ENCODE assay signal across 7 mouse cellular contexts in the genomic region with DNA sequence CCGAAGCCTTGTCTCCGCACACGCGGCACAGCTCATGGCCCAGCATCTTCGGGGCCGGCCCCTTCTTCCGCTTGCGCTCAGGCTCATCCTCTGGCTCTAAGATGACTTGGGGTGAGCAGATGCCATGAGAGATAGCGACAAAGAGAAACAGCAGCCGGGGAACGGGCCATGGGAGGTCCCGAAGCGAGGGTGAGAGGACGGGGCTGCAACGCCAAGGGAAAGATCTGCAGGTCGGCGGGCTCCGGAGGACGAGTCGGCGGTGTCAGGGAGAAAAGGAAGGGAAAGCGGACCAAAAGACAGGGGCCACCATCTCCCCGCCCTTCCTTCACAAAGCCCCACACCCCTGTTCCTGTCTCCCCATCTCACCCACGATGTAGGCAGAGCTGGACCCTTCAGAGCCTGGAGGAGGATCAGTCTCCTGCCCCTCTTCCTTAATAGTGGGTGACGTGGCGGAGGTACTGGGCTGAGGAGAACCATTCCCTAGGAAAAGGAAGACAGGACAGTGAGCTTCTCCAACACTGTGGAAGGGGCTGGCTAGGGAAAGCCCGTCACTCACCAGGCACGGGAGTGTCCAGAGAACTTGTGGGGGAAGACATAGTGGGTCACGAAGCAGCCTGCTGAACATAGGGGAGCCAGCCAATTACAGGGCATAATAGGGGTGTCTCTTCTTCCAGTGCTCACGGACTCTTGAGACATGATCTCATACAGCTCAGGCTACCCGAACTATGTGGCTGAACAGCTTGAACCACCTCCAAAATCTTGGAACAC. TPM values are rescaled to one million over a fixed set of nuclear protein-coding genes. Genes with fewer than 3 reads are reported as not detected.
DNase-seq lines count a peak whose midpoint lies in the region; ATAC-seq and TF ChIP-seq lines count a peak whose summit lies in the region.

No protein-coding gene starts in this region.

- H3K36me3 ChIP-seq in lung, embryonic 14.5 days (ENCODE audit: insufficient read depth), result peaks cover 28% of the 10 kb centered on the region
- no peaks in the 10 kb centered on the region; the same call in 1 of the 2 replicates for H3K36me3 ChIP-seq in forebrain, embryonic 11.5 days (ENCODE audit: control insufficient read depth, insufficient read depth, low read length)
- peaks cover 21% of the 10 kb centered on the region for H3K36me3 ChIP-seq in limb, embryonic 11.5 days (ENCODE audit: control insufficient read depth, insufficient read depth, low read length)

- H3K27me3 ChIP-seq in lung, embryonic 14.5 days (ENCODE audit: insufficient read depth, low read length), result no peaks in the 10 kb centered on the region
- no peaks in the 10 kb centered on the region for H3K27me3 ChIP-seq in forebrain, embryonic 11.5 days (ENCODE audit: control insufficient read depth, insufficient read depth, low read length)
- H3K27me3 ChIP-seq in limb, embryonic 11.5 days (ENCODE audit: control insufficient read depth, insufficient read depth, low read length), result no peaks in the 10 kb centered on the region

- ATAC-seq in lung, embryonic 14.5 days (ENCODE audit: insufficient read depth), result no peak
- peak; percentile 1; the same call in 1 of the 2 replicates for ATAC-seq in forebrain, embryonic 11.5 days (replicated peaks; ENCODE audit: low FRiP score)
- ATAC-seq in limb, embryonic 11.5 days (ENCODE audit: insufficient number of reproducible peaks, low FRiP score, low TSS enrichment, low read depth), result no peak

- 83% methylated on average over 31 of the region's 31 CpGs for WGBS in lung, embryonic 14.5 days
- WGBS in lung, adult 2 months, result 87% methylated on average over 31 of the region's 31 CpGs
- WGBS in forebrain, embryonic 11.5 days, result 84% methylated on average over 30 of the region's 31 CpGs
- WGBS in limb, embryonic 11.5 days, result 82% methylated on average over 31 of the region's 31 CpGs
- WGBS in olfactory bulb, adult 2 months, result 87% methylated on average over 31 of the region's 31 CpGs

- no peak for TF ChIP-seq POLR2A in lung, adult 2 months (IDR thresholded peaks at IDR 0.05; ENCODE audit: borderline replicate concordance, extremely low read depth, low read depth, low read length)
- no peak for TF ChIP-seq POLR2A in olfactory bulb, adult 2 months (IDR thresholded peaks at IDR 0.05; ENCODE audit: insufficient read depth, low read depth, low read length)

- no peak for DNase-seq in lung, embryonic 14.5 days
- DNase-seq in lung, adult 2 months, result no peak
- peak; percentile 50 for DNase-seq in forebrain, embryonic 11.5 days (ENCODE audit: low spot score)
- no peak for DNase-seq in limb, embryonic 11.5 days (ENCODE audit: low spot score)
- no peak for DNase-seq in thymus, postnatal 0 days (ENCODE audit: low spot score)
- no peak for DNase-seq in yolk sac, embryonic 10.5 days (ENCODE audit: low spot score)

- H3K27ac ChIP-seq in lung, embryonic 14.5 days (ENCODE audit: low read depth), result no peak overlapping the region
- no peak overlapping the region for H3K27ac ChIP-seq in forebrain, embryonic 11.5 days (ENCODE audit: low read depth, low read length)
- H3K27ac ChIP-seq in limb, embryonic 11.5 days (replicated peaks; ENCODE audit: low read depth, low read length), result no peak overlapping the region
- no peak overlapping the region for H3K27ac ChIP-seq in olfactory bulb, adult 2 months (ENCODE audit: insufficient read depth, low read depth, low read length)

- H3K4me1 ChIP-seq in lung, embryonic 14.5 days (ENCODE audit: insufficient read depth), result 0 out of 2 replicates have a peak, but pooled peaks cover 5% of the 10 kb centered on the region
- no peaks in the 10 kb centered on the region; the same call in 1 of the 2 replicates for H3K4me1 ChIP-seq in lung, adult 2 months (ENCODE audit: control insufficient read depth, insufficient read depth, low read length)
- peaks cover 7% of the 10 kb centered on the region for H3K4me1 ChIP-seq in forebrain, embryonic 11.5 days (replicated peaks; ENCODE audit: control insufficient read depth, insufficient read depth, low read length)
- H3K4me1 ChIP-seq in limb, embryonic 11.5 days (ENCODE audit: control insufficient read depth, insufficient read depth, low read length), result peaks cover 8% of the 10 kb centered on the region
- peaks cover 12% of the 10 kb centered on the region for H3K4me1 ChIP-seq in olfactory bulb, adult 2 months (ENCODE audit: control insufficient read depth, insufficient read depth, low read length)

- no peak for TF ChIP-seq CTCF in lung, embryonic 14.5 days (IDR thresholded peaks at IDR 0.05; ENCODE audit: low read depth)
- TF ChIP-seq CTCF in lung, adult 2 months (IDR thresholded peaks at IDR 0.05; ENCODE audit: insufficient read depth, low read length), result no peak
- no peak for TF ChIP-seq CTCF in olfactory bulb, adult 2 months (IDR thresholded peaks at IDR 0.05; ENCODE audit: insufficient read depth, low read depth, low read length)

- H3K9me3 ChIP-seq in lung, embryonic 14.5 days (ENCODE audit: low read depth, low read length), result no peaks in the 10 kb centered on the region
- no peaks in the 10 kb centered on the region for H3K9me3 ChIP-seq in forebrain, embryonic 11.5 days (ENCODE audit: control insufficient read depth, low read length)
- no peaks in the 10 kb centered on the region for H3K9me3 ChIP-seq in limb, embryonic 11.5 days (ENCODE audit: control insufficient read depth, low read length)

- no peak overlapping the region for H3K9ac ChIP-seq in lung, embryonic 14.5 days
- no peak overlapping the region for H3K9ac ChIP-seq in forebrain, embryonic 11.5 days (ENCODE audit: low read length)
- no peak overlapping the region for H3K9ac ChIP-seq in limb, embryonic 11.5 days (ENCODE audit: low read length)

- H3K4me2 ChIP-seq in lung, embryonic 14.5 days, result peak overlapping the region; percentile 72
- peak overlapping the region; percentile 70; the same call in 1 of the 2 replicates for H3K4me2 ChIP-seq in forebrain, embryonic 11.5 days (ENCODE audit: low read depth, low read length, severe bottlenecking)
- H3K4me2 ChIP-seq in limb, embryonic 11.5 days (ENCODE audit: low read depth, severe bottlenecking), result peak overlapping the region; percentile 68; the same call in 1 of the 2 replicates

- peak overlapping the region; percentile 84 for H3K4me3 ChIP-seq in lung, embryonic 14.5 days (ENCODE audit: low read depth, low read length)
- H3K4me3 ChIP-seq in lung, adult 2 months (replicated peaks; ENCODE audit: extremely low read depth, low read depth, low read length), result no peak overlapping the region
- peak overlapping the region; percentile 92 for H3K4me3 ChIP-seq in forebrain, embryonic 11.5 days (ENCODE audit: low read depth, low read length)
- H3K4me3 ChIP-seq in limb, embryonic 11.5 days (ENCODE audit: low read depth, low read length), result peak overlapping the region; percentile 85; the same call in 1 of the 2 replicates
- 0 out of 2 replicates have a peak overlapping the region, but pooled peaks have one; percentile 67 for H3K4me3 ChIP-seq in olfactory bulb, adult 2 months (ENCODE audit: insufficient read depth, low read depth, low read length)

RNA-seq across cellular contexts. Expression of a gene that starts 1.4 kb away (rescaled TPM):
- polyA plus RNA-seq in lung, embryonic 14.5 days (2014; fragmentation: Nextera tagmentation; extraction: Ambion mirVana), result 61.1 and 66.0 TPM in 2 replicates
- 194 and 216 TPM in 2 replicates for polyA plus RNA-seq in lung, adult 2 months (2012; rRNA removed)
- 72.3 and 76.4 TPM in 2 replicates for polyA plus RNA-seq in forebrain, embryonic 11.5 days (2014; fragmentation: Nextera tagmentation; extraction: Ambion mirVana)
- 70.2 and 72.1 TPM in 2 replicates for polyA plus RNA-seq in limb, embryonic 11.5 days (2014; fragmentation: Nextera tagmentation; extraction: Ambion mirVana)
- not detected in 2 replicates for polyA plus RNA-seq in olfactory bulb, adult 2 months (2012; ENCODE audit: insufficient read depth, insufficient read length, low replicate concordance, missing spikeins)
- 96.9 and 101 TPM in 2 replicates for polyA plus RNA-seq in thymus, postnatal 0 days (2015; fragmentation: Nextera tagmentation; extraction: Ambion mirVana)

RNA-seq across cellular contexts. Expression of a gene that starts 3.7 kb away (rescaled TPM):
- 91.6 and 105 TPM in 2 replicates for polyA plus RNA-seq in lung, embryonic 14.5 days (2014; fragmentation: Nextera tagmentation; extraction: Ambion mirVana)
- polyA plus RNA-seq in lung, adult 2 months (2012; rRNA removed), result 34.3 and 38.3 TPM in 2 replicates
- 124 and 133 TPM in 2 replicates for polyA plus RNA-seq in forebrain, embryonic 11.5 days (2014; fragmentation: Nextera tagmentation; extraction: Ambion mirVana)
- polyA plus RNA-seq in limb, embryonic 11.5 days (2014; fragmentation: Nextera tagmentation; extraction: Ambion mirVana), result 82.5 and 84.3 TPM in 2 replicates
- polyA plus RNA-seq in olfactory bulb, adult 2 months (2012; ENCODE audit: insufficient read depth, insufficient read length, low replicate concordance, missing spikeins), result not detected in 2 replicates
- polyA plus RNA-seq in thymus, postnatal 0 days (2015; fragmentation: Nextera tagmentation; extraction: Ambion mirVana), result 104 and 118 TPM in 2 replicates

RNA-seq across cellular contexts. Expression of a gene that starts 19.9 kb away (rescaled TPM):
- 4.7 and 6.8 TPM in 2 replicates for polyA plus RNA-seq in lung, embryonic 14.5 days (2014; fragmentation: Nextera tagmentation; extraction: Ambion mirVana)
- 576 and 610 TPM in 2 replicates for polyA plus RNA-seq in lung, adult 2 months (2012; rRNA removed)
- polyA plus RNA-seq in forebrain, embryonic 11.5 days (2014; fragmentation: Nextera tagmentation; extraction: Ambion mirVana), result 0.68 and 0.92 TPM in 2 replicates
- polyA plus RNA-seq in limb, embryonic 11.5 days (2014; fragmentation: Nextera tagmentation; extraction: Ambion mirVana), result 0.44 and 0.61 TPM in 2 replicates
- polyA plus RNA-seq in olfactory bulb, adult 2 months (2012; ENCODE audit: insufficient read depth, insufficient read length, low replicate concordance, missing spikeins), result not detected in 2 replicates
- polyA plus RNA-seq in thymus, postnatal 0 days (2015; fragmentation: Nextera tagmentation; extraction: Ambion mirVana), result 11.1 and 11.3 TPM in 2 replicates

RNA-seq across cellular contexts. Expression of a gene that starts 20.5 kb away (rescaled TPM):
- polyA plus RNA-seq in lung, embryonic 14.5 days (2014; fragmentation: Nextera tagmentation; extraction: Ambion mirVana), result 0.07 and 0.18 TPM in 2 replicates
- polyA plus RNA-seq in lung, adult 2 months (2012; rRNA removed), result 11.2 and 11.7 TPM in 2 replicates
- 0.13 and 0.23 TPM in 2 replicates for polyA plus RNA-seq in forebrain, embryonic 11.5 days (2014; fragmentation: Nextera tagmentation; extraction: Ambion mirVana)
- 0.07 and 0.11 TPM in 2 replicates for polyA plus RNA-seq in limb, embryonic 11.5 days (2014; fragmentation: Nextera tagmentation; extraction: Ambion mirVana)
- not detected in 2 replicates for polyA plus RNA-seq in olfactory bulb, adult 2 months (2012; ENCODE audit: insufficient read depth, insufficient read length, low replicate concordance, missing spikeins)
- 16.3 and 17.7 TPM in 2 replicates for polyA plus RNA-seq in thymus, postnatal 0 days (2015; fragmentation: Nextera tagmentation; extraction: Ambion mirVana)

RNA-seq across cellular contexts. Expression of a gene that starts 27.9 kb away (rescaled TPM):
- 0.14 and 0.26 TPM in 2 replicates for polyA plus RNA-seq in lung, embryonic 14.5 days (2014; fragmentation: Nextera tagmentation; extraction: Ambion mirVana)
- 1.0 and 10.5 TPM in 2 replicates for polyA plus RNA-seq in lung, adult 2 months (2012; rRNA removed)
- 0.23 TPM in 1 of 2 replicates, not detected in the other for polyA plus RNA-seq in forebrain, embryonic 11.5 days (2014; fragmentation: Nextera tagmentation; extraction: Ambion mirVana)
- polyA plus RNA-seq in limb, embryonic 11.5 days (2014; fragmentation: Nextera tagmentation; extraction: Ambion mirVana), result 0.09 and 0.20 TPM in 2 replicates
- polyA plus RNA-seq in olfactory bulb, adult 2 months (2012; ENCODE audit: insufficient read depth, insufficient read length, low replicate concordance, missing spikeins), result not detected in 2 replicates
- polyA plus RNA-seq in thymus, postnatal 0 days (2015; fragmentation: Nextera tagmentation; extraction: Ambion mirVana), result 0.55 TPM in 2 replicates

Comparison
In these comparisons a context has a peak if more than half of its experiments do, and no peak if none do; other contexts are left out.
1. RNA of a gene that starts 19.9 kb away (polyA plus RNA-seq): 576 to 610 TPM in lung, adult 2 months; 11.1 to 11.3 TPM in thymus, postnatal 0 days, 4.7 to 6.8 TPM in lung, embryonic 14.5 days, 0.68 to 0.92 TPM in forebrain, embryonic 11.5 days, 0.44 to 0.61 TPM in limb, embryonic 11.5 days and not detected in olfactory bulb, adult 2 months; every median in the first group is over 10 times any median in the second.
2. RNA of a gene that starts 3.7 kb away (polyA plus RNA-seq): 124 to 133 TPM in forebrain, embryonic 11.5 days, 91.6 to 105 TPM in lung, embryonic 14.5 days, 104 to 118 TPM in thymus, postnatal 0 days, 82.5 to 84.3 TPM in limb, embryonic 11.5 days and 34.3 to 38.3 TPM in lung, adult 2 months; not detected in olfactory bulb, adult 2 months; every median in the first group is over 10 times any median in the second.
3. Peak in every context shown above with its lines, with median percentiles within 50 percentile points of each other: H3K4me2 ChIP-seq.